Mouse (Mus musculus) v-Abl transformed pro-B cells (cell line): ENCODE results near the gene Rarg.
"Not testable (repeated sequence)": the region's sequence is repeated elsewhere in the genome, so short reads cannot be mapped to it uniquely, and the experiment has no call there.

Experiments used
- in situ Hi-C, 2 experiments: fragments of 400-800 bp; cut with MboI; formaldehyde crosslinking; loops; one replicate each; pipeline ENCODE4 v1.15.1; 2025; ENCODE audit not compliant: unreplicated experiment in 2 of 2

The Rarg gene

GRCm38 (mm10) chr15:102242404-102243228, 14.7 kb downstream of the Rarg start:
- in situ Hi-C loops, result no loop called here

- in situ Hi-C loops, result no loop called here
Observed at GRCm38 (mm10) chr15:102240607-102241006, 16.7 kb downstream of the Rarg start.

GRCm38 (mm10) chr15:102239851-102240250, 17.5 kb downstream of the Rarg start:
- in situ Hi-C loops, result loop anchor here (5.0 to 10.0 kb wide), 4 partner anchors 32 to 205 kb away; partner anchors contain the start of genes Amhr2 (in 1 of the 2) and Gm9918 (in 1 of the 2)

GRCm38 (mm10) chr15:102239260-102239590, 18.1 kb downstream of the Rarg start:
- in situ Hi-C loops, result loop anchor here (5.0 to 10.0 kb wide), 4 partner anchors 33 to 206 kb away; partner anchors contain the start of genes Amhr2 (in 1 of the 2) and Gm9918 (in 1 of the 2)

- in situ Hi-C loops, result loop anchor here (5.0 to 10.0 kb wide), 4 partner anchors 34 to 206 kb away; partner anchors contain the start of genes Amhr2 (in 1 of the 2) and Gm9918 (in 1 of the 2)
Observed at GRCm38 (mm10) chr15:102238543-102239259, 18.6 kb downstream of the Rarg start.

GRCm38 (mm10) chr15:102235371-102236027, 21.8 kb downstream of the Rarg start:
- in situ Hi-C loops, result loop anchor here (5.0 to 10.0 kb wide), 4 partner anchors 37 to 209 kb away; partner anchors contain the start of genes Amhr2 (in 1 of the 2) and Gm9918 (in 1 of the 2)

- in situ Hi-C loops, result loop anchor here in 1 of 2 experiments (10.0 kb wide), 1 partner anchor 211 kb away; the partner anchor contains the start of gene Amhr2
Observed at GRCm38 (mm10) chr15:102233896-102234295, 23.4 kb downstream of the Rarg start.

GRCm38 (mm10) chr15:102232764-102233163, 24.6 kb downstream of the Rarg start:
- in situ Hi-C loops, result loop anchor here in 1 of 2 experiments (10.0 kb wide), 1 partner anchor 212 kb away; the partner anchor contains the start of gene Amhr2

GRCm38 (mm10) chr15:102231748-102232147, 25.6 kb downstream of the Rarg start, which contains the start of gene Itgb7:
TSS of gene Itgb7 (minus strand) at chr15:102231944.
- in situ Hi-C loops, result loop anchor here in 1 of 2 experiments (10.0 kb wide), 1 partner anchor 213 kb away; the partner anchor contains the start of gene Amhr2

GRCm38 (mm10) chr15:102230408-102231321, 26.7 kb downstream of the Rarg start:
- in situ Hi-C loops, result loop anchor here in 1 of 2 experiments (10.0 kb wide), 1 partner anchor 214 kb away; the partner anchor contains the start of gene Amhr2

GRCm38 (mm10) chr15:102225619-102226018, 31.7 kb downstream of the Rarg start:
- in situ Hi-C loops, result not testable (repeated sequence)

GRCm38 (mm10) chr15:102224992-102225617, 32.2 kb downstream of the Rarg start:
- in situ Hi-C loops, result loop anchor here (5.0 kb wide), 2 partner anchors 48 to 238 kb away; no protein-coding TSS in a partner anchor

GRCm38 (mm10) chr15:102224186-102224991, 32.9 kb downstream of the Rarg start:
- in situ Hi-C loops, result loop anchor here (5.0 kb wide), 2 partner anchors 47 to 237 kb away; no protein-coding TSS in a partner anchor

- in situ Hi-C loops, result loop anchor here (5.0 kb wide), 2 partner anchors 45 to 235 kb away; no protein-coding TSS in a partner anchor
Observed at GRCm38 (mm10) chr15:102222386-102222785, 34.9 kb downstream of the Rarg start.

- in situ Hi-C loops, result no loop called here
Observed at GRCm38 (mm10) chr15:102217325-102217724, 40.0 kb downstream of the Rarg start.

- in situ Hi-C loops, result no loop called here
Observed at GRCm38 (mm10) chr15:102216459-102217228, 40.7 kb downstream of the Rarg start.

GRCm38 (mm10) chr15:102215624-102216023, 41.7 kb downstream of the Rarg start:
- in situ Hi-C loops, result no loop called here
